Mouse (Mus musculus) cerebellum, adult 2 months (tissue): ENCODE results near the gene Thegl. TPM values are rescaled to one million over a fixed set of nuclear protein-coding genes. Genes with fewer than 3 reads are reported as not detected.

Source experiments
- DNase-seq, 2 experiments: peaks; one replicate each; pipeline ENCODE4 v3.0.0; 2021
- H3K27ac ChIP-seq: fragments of 200-500 bp; 2 replicates; pipeline ENCODE4 v1.5.1; 2012; ENCODE audit warnings: low read length, control low read depth, inconsistent platforms; ENCODE audit not compliant: insufficient read depth
- H3K27me3 ChIP-seq: fragments of 200-500 bp; 2 replicates; pipeline ENCODE4 v1.6.1; 2012; ENCODE audit warnings: inconsistent platforms, mild to moderate bottlenecking, low read length, moderate library complexity; ENCODE audit not compliant: control insufficient read depth, insufficient read depth
- H3K4me1 ChIP-seq: fragments of 200-500 bp; 2 replicates; pipeline ENCODE4 v1.6.1; 2011; ENCODE audit warnings: low read length; ENCODE audit not compliant: control insufficient read depth, insufficient read depth
- H3K4me3 ChIP-seq: fragments of 200-500 bp; replicated peaks from 2 replicates; pipeline ENCODE3; 2011; ENCODE audit warnings: mild to moderate bottlenecking, low read depth, low read length, control low read depth; ENCODE audit not compliant: insufficient read depth
- CTCF ChIP-seq: fragments of 200-500 bp; IDR thresholded peaks from 2 replicates; pipeline ENCODE4 v1.5.1; 2011; ENCODE audit warnings: low read depth, mild to moderate bottlenecking, control low read depth, low read length, moderate library complexity, borderline replicate concordance; ENCODE audit not compliant: insufficient read depth
- POLR2A ChIP-seq: fragments of 200-500 bp; IDR thresholded peaks from 2 replicates; pipeline ENCODE4 v1.6.1; 2011; ENCODE audit warnings: low read length, control low read depth, borderline replicate concordance; ENCODE audit not compliant: insufficient read depth
- WGBS: fragments of 180-500 bp; shearing (Covaris S2); methylation state at CpG from one replicate; pipeline ENCODE4 v1.1.7; 2018; 5-methylcytosine and 5-hydroxymethylcytosine counted together
- polyA plus RNA-seq: library from polyadenylated mRNA; depleted of rRNA; stranded (reverse); fragments of >200 nt; gene quantifications from 2 replicates; pipeline ENCODE4 v1.2.3, GENCODE M21; 2012; rRNA removed

Gene Thegl
- polyA plus RNA-seq, 1 experiment = 0.74 TPM

DNA sequence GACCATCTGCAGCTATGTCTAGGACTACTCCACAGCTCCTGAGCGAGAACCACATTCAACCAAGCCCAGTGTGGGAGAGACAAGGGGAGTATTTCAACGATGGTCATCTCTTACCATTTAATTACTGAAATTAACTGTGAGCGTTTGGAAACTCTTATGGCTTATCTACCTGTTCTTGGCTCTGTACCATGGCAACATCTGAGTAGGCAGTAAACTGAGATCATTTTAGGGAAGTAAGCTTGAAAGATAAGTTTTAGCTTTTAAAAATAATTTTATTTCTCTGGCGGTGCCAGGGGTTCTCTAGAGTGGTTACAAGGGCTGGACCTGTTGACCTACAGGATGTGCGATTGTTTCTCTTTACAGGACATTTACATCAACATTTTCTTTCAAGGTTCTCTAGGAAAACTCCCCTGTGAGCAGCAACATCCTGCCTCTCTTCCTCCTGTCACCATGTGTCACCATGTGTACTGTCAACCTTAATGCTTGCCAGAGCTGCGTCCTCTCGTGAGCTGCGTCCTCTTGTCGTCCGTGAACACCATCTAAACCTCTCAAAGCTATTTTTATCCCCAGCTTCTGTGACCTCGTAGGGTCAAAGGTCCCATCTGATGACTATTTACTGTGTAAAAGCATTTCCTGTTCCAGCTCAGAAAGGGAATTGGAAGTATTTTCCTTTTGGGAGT lies 83.6 kb downstream of the Thegl start:
- H3K27ac ChIP-seq = no peak overlapping the region
- TF ChIP-seq CTCF (no peak), POLR2A (no peak)
- no peaks in the 10 kb centered on the region for H3K27me3 ChIP-seq
- WGBS = 80% methylated on average over 11 of the region's 11 CpGs
- DNase-seq = no peak
- no peaks in the 10 kb centered on the region for H3K4me1 ChIP-seq
- no peak overlapping the region for H3K4me3 ChIP-seq

DNA sequence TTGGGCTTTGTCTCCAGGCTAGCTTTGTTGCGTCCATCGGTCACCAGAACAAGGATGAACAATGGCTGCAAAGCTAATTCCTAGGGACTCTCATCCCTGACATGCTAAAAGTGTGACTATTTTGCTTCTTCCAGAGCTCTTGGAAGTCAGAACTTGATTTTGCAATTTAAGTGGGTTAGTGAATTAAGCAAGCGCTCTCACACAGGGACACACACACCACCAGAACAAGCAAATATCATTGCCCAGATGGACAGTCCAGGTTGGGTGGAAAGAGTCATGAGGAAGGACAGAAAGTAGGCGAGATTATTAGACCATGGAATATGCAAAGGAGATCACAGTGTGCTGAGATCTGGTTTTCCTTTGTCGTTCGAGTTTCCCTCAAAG lies 84.2 kb downstream of the Thegl start:
- WGBS = 90% methylated on average over 6 of the region's 6 CpGs
- H3K27ac ChIP-seq = no peak overlapping the region
- no peak for DNase-seq
- no peak for TF ChIP-seq CTCF
- H3K4me3 ChIP-seq = no peak overlapping the region
- no peaks in the 10 kb centered on the region for H3K27me3 ChIP-seq
- H3K4me1 ChIP-seq = no peaks in the 10 kb centered on the region

DNA sequence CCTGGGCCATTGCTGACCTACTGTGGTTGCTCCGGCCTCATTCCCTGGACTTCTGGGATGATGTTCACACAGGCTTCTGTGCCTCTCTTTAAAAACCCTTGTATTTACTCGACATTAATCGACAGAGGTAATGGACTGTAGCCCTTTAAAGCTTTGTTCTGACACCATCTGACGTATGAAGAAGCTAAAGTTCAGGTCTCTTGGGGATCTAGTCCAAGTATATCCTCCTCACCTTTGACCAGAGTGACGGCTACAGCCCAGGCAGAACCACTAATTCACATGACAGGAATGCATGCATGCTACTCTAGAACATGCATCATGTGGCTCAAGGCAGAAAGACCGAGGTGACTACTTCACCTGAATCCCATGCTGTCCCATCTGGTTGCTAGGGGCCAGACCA lies 84.9 kb downstream of the Thegl start:
- 86% methylated on average over 6 of the region's 6 CpGs for WGBS
- Histone ChIP-seq H3K4me3 (no peak overlapping the region), H3K27ac (no peak overlapping the region), H3K27me3 (no peaks in the 10 kb centered on the region), H3K4me1 (no peaks in the 10 kb centered on the region)
- TF ChIP-seq POLR2A = no peak
- no peak for TF ChIP-seq CTCF
- no peak for DNase-seq

DNA sequence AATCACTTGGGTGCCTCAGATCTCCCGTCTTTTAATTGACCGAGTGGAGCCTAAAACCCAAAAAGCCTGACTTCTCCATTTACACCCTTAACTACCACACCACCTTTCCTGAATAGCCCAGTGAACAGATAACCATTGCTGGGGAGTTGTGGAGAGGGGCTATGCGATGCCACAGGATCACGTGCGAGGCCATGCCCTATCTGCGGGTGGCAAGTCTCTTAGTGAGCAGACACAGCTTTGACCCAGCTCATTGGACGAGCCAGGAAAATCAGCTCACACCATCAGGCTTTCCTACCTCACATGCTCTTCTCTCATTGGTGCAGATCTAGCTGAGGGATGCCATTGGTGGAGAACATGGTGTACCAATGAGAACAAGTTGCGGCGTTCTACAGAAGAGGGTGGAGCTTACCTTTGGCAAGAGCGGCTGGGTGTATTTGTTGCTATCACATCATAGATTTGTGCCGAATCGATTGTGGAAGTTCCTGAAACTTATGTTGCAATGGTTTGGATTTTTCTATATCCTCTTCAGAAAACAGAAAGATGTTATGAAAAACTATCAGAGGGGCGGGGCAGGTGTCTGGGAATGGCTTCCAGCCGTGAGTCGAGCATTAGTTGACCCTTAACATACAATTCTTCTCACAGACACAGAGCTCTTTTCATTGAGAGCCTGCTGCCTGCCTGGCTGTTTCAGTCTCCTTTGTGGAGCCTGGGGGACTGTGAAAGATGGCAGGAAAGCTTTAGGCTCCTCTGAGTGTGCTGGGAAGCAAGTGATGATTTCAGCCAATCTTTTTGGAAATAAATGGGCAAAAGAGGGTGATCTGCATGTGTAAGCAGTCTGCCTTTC lies 86.9 kb downstream of the Thegl start:
- Histone ChIP-seq H3K4me1 (no peaks in the 10 kb centered on the region), H3K27me3 (no peaks in the 10 kb centered on the region), H3K27ac (no peak overlapping the region), H3K4me3 (no peak overlapping the region)
- no peak for DNase-seq
- 67% methylated on average over 15 of the region's 15 CpGs for WGBS
- no peak for TF ChIP-seq CTCF
- TF ChIP-seq POLR2A = no peak

DNA sequence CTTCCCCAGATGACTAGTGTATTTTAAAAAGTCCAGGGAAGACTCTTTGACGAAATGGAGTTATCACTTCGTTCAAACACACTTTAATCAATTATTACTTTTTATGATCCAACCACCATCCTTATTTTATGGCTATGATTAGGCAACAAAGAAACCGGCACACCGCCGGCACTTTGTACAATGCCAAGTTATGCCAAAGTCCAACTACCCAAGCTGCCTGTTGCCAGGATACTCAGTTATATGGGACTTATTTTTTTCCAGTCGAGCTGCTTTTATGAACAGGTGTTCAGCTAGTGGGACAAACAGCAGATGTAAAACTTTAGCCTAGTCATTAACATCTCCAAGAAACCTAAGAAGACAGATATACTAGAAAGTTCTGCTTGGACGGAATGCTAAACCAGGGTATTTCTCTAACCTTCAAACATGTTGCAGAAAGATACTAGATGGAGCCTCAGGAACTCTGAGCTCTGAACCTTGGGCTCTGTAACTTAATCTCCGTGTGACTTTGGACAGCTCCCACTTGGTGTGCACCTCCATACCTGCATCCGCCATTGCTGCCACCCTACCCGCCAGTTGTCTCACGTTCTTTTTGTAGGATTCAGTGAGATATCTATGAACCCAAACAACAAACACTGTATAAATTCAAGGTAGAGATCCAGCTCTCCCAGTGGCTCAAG lies 91.5 kb downstream of the Thegl start:
- Histone ChIP-seq H3K27ac (no peak overlapping the region), H3K27me3 (no peaks in the 10 kb centered on the region), H3K4me1 (peaks cover 3% of the 10 kb centered on the region), H3K4me3 (no peak overlapping the region)
- no peak for DNase-seq
- 67% methylated on average over 11 of the region's 11 CpGs for WGBS
- TF ChIP-seq POLR2A = no peak
- TF ChIP-seq CTCF = no peak

DNA sequence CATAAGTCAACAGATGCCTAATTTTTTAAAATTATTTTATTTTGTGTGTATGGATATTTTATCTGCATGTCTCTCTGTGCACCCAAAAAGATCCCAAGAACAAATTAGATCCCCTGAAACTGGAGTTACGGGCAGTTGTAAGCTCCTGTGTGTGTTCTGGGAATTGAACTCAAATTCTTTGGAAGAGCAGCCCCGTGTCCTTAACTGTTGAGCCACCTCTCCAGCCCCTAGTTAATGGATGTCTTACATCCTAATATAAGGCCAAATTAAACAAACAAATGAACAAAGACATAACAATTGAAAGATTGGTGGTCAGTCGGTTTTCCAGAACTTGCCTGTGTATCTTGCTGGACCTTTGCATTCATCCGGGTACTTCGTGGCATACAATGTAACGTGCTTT lies 93.0 kb downstream of the Thegl start:
- DNase-seq = no peak
- TF ChIP-seq POLR2A (no peak), CTCF (no peak)
- Histone ChIP-seq H3K27ac (no peak overlapping the region), H3K4me3 (no peak overlapping the region), H3K27me3 (no peaks in the 10 kb centered on the region), H3K4me1 (peaks cover 5% of the 10 kb centered on the region)
- WGBS = 95% methylated on average over 6 of the region's 6 CpGs

DNA sequence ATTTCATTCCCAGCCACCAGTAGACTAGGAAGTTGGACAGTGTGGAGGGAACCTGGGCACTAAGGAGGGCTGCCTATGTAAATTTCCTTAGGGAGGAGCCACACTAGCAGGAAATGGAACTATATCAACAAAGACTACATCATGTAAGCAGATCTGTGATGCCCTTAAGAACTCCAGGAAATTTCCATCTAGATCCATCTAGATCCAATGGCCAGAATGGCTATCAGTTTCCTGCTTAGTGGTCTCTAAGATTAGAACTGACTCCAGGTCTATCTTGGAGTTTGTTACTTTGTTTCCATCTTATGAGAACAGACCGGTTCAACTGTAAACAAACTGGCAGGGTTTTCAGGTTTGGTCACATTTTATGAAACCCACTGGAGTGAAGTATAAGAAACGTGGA lies 94.0 kb downstream of the Thegl start:
- no peak overlapping the region for H3K4me3 ChIP-seq
- 96% methylated on average over 2 of the region's 2 CpGs for WGBS
- H3K27me3 ChIP-seq = no peaks in the 10 kb centered on the region
- TF ChIP-seq CTCF (no peak), POLR2A (no peak)
- H3K4me1 ChIP-seq = peaks cover 8% of the 10 kb centered on the region
- no peak overlapping the region for H3K27ac ChIP-seq
- no peak for DNase-seq

Other genes with a start within 250 kb of the Thegl start
- gene Aasdh, start 110.5 kb upstream of the Thegl start, polyA plus RNA-seq = 19.9 and 20.9 TPM in 2 replicates
- gene Paics, start 64.7 kb upstream of the Thegl start, polyA plus RNA-seq = 95.0 and 101 TPM in 2 replicates
- 7.9 and 8.6 TPM in 2 replicates for gene Ppat, start 64.4 kb upstream of the Thegl start, polyA plus RNA-seq
- gene Srp72, start 41.3 kb upstream of the Thegl start, polyA plus RNA-seq = 62.0 and 66.2 TPM in 2 replicates
- 0.25 TPM in 1 of 2 replicates, not detected in the other for gene Arl9, start 12.0 kb upstream of the Thegl start, polyA plus RNA-seq
- gene Hopx, start 99.1 kb downstream of the Thegl start, polyA plus RNA-seq = 238 and 272 TPM in 2 replicates
- gene Spink2, start 195.4 kb downstream of the Thegl start, polyA plus RNA-seq = 0.21 TPM in 1 of 2 replicates, not detected in the other
- gene Rest, start 249.5 kb downstream of the Thegl start, polyA plus RNA-seq = 2.9 and 3.2 TPM in 2 replicates